Mouse (Mus musculus) cerebellum, postnatal 25 days (tissue): ENCODE data around the gene Glrb.

Experiments used
- DNase-seq, 2 experiments: peaks; one replicate each; pipeline ENCODE4 v3.0.0; 2021; ENCODE audit warnings: mixed read lengths in 2 of 2

Glrb gene

DNA sequence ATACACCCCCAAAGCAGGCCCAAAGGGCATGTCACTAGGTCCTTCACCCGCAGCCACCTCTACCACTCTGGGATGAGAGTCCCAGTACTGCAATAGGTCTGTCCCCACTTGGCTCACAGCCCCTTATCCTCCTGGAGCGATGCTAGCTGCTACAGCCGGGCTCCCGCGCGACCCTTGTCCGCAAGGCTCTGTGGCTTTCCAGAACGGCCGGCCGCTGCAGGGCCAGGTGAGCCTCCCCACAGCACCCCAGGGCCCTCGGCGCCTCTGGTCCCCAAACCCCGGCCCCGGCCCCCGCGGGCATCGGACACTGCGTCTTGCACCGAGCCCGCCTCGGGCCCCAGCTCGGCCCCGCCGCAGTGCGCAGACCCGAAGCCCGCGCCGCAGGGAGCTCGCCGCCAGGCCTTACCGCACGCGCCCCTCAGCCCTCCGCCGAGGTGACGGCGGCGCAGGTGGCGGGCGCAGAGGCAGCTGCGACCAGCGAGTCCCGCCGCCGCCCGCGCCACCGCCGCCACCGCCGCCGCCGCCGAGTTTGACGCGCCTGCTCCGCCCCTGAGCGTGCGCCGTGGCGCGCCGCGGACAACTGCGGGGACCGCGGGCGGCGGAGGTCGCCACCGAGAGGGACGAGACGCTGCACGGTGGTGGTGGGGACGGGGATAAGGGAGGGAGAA lies at the start of gene Glrb:
Gene Glrb (minus strand): TSS at position 550 of the 668 bp plus-strand sequence.
- DNase-seq = peak; percentile 83 to 89

DNA sequence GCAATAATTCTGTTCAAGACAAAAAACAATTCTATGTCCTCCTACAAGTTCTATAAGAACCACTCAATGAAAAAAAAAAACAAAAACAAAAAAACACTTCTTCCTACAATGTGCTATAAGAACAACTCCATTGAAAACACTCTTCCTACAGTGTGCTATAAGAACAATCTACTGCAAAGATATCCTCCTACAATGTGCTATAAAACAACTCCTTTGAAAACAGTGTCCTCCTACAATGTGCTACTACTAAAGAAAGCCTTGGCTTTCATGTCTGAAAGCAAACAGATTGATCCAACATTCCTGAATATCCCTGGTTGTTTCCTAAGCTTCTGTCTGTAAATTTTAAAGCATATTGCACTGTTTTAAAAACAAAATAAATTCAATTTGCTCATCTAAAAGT lies 46.5 kb upstream of the Glrb start:
- no peak for DNase-seq

DNA sequence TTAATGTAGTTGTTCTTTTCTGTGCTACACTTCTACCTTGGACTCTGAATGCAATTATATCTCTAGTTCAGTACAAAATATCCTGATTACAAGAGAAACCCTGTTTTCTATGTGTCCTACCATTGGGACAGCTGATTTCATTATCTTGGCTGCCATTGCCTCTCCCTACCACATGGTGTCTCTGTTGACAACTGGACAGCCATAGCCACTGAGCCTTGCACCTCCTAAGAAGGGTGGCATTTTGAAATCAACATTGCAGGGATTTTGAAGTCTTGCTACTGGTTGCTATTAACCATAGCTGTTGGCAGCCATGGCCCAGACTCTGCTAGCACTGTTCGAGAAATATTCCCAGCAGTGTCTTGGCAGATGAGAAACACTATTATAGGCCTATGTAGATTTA lies 45.1 kb upstream of the Glrb start:
- peak; percentile 61 to 71 for DNase-seq

DNA sequence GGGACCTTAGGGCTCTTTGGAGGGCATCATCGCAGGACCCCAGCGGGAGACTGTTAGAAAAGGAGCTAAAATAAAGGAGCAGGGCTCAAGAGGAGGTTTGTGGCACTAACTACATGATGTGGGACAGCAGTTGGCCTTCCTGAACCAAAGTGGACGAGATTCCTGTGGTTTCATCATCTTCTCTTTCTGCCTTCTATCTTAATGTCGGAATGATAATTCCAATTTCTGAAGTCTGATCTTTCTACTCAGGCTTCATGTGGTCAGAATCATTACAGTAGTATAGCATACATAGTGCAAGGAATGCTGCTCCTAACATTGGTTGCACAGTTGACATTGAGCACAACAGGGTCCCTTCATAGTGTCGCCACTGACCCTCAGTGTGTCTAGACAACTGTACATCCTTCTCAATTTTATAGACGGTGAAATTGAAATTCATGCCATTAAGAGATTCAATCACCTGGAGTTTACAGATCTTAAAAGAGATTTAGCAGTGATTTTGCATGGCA lies 372 bp upstream of the Glrb start:
- DNase-seq = no peak

DNA sequence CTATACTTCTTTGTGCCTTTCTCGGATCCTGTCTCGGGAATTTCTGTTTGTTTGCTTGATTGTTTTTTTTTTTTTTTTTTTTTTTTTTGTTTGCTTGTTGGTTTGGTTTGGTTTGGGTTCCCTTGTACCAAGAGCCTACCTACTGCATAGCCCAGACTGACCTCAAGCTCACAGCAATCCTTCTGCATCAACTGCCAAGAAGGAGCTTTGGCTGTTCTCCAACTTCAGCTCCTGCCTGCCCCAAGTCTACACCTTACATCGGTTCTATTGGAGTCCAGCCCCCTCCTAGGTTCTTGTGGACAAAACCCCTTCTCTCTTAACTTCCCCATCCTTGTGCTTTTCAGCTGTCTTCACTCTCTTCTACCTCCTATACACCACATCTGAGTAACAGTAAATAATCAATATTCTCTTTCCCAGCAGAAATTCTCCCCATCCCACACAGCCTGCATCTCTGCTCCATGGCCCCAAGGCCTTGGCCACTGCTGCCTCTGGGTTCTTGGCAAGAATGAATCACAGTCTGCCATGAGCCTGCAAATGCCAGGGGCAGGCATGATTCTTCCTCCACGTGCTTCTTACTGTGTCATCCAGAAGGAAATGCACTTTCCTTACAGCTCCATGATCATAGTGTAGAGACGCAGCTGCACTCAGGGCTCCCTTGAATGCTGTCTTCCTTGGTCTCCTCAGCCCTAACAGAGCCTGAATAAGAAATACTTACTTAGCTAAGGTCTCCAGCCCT lies 18.5 kb downstream of the Glrb start:
- peak; percentile 37 to 65 for DNase-seq

DNA sequence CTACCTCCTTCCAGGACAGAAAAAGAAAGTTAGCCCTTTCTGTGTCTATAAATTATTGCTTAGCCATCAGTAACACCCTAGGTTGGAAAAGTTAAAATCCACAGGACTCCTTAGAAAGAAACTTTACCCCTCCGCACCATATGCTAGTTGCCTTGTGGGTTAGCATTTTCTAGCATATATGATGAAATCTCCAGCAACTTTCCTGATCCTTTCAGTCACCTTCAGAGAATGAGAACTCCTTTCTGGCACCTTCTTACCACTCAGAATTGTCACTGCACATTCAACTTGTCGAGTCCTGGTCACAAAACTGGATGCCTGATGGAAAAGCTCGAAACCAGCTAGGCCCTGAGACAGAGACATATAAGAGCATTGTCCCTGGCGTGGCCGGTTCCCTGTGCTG lies 19.1 kb downstream of the Glrb start:
- DNase-seq = no peak

DNA sequence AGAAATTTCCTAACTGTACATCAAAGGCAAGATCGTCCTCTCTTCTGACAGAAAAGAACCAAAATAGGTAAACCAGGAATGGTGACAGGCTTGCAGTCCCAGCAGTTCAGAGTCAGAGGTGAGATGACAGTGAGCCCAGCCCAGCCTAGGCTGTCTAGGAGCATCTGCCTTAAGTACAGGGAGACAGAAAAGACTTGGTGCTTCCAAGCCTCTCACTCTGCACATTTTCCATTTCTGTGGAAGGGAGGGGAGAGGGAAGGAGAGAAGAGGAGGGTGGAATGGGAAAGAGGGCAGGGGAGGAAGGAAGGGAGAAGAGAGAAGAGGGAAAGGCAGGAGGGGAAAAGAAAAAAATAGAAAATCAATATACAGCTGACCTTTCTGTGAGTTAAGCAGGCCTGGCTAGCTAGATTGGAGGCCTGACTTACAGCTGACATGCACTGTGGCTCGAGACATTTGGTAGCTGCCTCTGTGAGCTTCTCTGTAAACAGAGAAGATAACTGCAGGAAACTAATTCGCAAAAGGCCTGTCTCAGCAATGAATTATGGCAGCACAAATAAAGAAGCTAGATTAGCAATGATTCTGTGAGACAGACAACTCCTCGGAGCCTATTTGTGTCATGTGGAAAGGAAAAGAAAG lies 20.3 kb downstream of the Glrb start:
- DNase-seq = no peak

DNA sequence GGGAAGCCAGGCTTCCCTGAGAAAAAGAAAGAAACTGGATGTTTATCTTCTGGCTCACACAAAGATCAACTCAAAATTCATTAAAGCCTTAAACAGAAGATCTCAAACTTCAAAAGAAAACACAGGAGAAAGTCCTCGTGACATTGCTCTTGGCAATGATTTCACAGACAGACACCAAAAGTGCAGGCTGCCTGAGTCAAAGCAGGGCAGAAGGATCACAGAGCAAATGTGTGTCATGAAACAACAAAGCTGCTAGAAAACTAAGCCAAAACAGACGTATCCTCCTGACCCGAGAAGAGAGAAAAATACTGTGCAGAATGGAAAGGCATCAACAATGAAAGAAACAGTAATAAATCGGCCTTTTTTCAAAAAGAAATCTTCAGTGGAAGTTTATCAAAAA lies 22.4 kb downstream of the Glrb start:
- DNase-seq = no peak

DNA sequence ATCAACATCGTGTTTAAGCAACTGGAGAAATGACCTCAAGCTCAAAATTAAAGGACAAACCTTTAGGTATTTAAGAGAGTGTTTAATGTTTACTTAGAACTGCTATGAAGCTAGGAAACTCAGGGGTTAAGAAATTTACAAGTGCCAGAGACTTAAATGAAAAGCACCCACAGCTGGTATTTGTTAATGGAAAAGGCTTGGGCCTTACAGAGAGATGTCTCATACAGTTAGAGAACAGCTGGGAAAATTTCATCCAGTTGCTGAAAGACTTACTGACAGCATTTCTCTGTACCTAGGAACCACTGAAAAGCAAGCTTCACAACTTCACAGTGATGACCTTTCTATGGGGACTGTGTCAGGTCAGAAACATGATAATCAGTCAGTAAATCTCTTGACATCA lies 28.3 kb downstream of the Glrb start:
- no peak for DNase-seq

DNA sequence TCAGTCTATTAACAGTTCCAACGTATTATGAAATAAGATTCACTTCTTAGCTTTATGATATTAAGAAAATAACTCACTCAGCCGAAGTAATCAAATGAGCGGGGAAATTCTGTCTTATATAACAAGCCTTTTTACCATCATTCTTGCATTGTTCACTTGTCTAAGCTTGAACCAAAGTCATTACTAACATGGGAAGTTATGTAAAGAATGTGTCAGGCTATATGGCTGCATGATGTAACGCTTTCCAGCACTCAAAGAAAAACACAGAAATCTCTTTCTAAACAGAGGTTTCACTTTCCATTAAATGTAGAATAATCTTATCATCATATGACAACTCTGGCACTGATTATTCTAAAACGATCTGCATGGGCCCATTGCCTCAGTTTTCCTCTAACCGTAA lies 29.9 kb downstream of the Glrb start:
- DNase-seq = no peak

DNA sequence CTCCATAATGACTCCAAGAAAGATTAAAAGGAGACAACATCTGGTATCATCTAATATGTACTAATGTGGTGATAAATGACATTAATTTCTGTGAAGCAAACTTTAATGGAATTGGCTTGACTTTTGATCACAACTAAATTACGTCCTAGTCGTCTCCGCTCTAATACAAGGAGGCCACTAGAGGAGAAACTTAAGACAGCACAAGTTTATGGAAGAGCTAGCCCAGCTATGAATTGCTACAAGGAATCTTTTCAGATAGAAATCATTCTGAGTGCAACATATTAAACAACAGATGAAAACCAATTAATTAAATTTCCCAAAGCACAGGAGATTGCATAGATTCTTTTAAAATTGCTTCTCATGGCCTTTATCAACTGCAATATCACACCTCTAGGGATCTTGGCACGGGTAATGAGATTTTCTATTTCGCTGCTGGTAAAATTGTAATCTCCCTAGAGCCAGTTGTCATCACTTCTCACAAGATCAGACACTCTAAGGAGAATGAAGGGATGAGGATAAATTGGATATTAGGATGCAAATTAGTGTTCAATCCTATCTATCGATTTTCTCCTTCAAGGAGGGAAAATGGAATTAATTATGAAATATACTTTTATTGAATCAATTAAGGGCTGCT lies 32.7 kb downstream of the Glrb start:
- no peak for DNase-seq

DNA sequence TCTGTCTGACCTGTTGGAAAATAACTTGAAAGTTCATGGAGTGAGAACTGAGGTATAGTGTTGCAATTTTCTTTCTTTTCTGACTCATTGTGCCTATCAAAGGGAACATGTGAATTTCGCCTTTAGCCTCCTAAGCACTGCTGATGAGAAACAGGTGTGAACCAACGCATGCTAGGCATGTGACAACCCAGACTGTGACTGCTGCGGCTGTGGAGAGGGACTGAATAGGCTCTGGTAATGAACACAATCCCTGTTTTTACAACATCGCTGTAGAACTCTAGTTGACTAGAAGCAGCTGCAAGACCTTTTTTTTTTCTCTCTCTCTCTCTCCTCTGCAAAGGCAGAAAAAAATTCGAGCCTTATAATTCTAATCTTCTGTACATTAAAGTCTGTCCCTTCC lies 34.9 kb downstream of the Glrb start:
- DNase-seq = no peak

DNA sequence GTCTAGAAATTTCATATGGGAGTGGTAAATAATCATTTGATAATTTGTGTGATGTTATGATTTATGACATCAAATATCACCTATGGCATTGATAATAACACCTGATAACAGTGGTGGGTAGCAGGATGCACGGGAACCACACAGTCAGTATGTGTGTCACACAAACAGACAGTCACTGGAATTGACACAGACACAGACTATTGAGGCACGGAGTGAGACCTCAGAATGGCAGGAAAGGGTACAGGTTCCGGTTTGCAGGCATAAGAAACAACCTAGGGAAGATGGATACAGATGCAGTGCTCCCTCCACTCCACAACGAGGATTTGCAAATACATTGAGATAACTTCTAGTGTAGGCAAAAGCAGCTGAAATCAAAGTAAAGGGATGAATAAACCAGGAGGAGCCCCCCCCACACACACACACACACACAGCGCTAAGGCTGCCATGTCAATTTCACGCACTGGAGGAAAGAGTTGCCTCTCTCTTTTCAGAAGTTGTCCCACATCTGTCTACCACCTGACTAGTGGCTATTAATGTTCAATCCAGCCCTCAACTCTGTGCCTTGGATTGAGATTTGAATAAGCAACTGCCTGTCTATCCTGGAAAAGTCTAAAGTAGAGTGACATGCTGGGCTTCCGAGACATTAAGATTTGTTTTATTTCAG lies 38.6 kb downstream of the Glrb start:
- no peak for DNase-seq

DNA sequence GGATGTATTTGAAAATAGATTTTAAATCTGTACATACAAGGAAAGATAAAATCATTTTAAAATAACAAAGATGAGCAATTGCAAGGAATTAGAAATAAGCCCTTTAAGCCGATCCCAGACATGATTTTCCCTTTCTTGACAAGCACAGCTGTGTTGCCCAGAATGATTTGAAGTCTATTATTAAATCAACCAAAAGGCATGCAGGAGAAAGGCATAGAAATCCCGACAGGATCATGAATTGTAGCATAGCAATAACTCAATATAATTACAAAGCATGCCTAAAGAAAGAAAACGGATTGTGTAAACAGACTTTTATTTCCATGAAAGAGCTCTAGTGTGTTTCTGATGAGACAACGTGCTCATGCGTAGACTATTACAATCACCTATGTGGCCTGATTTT lies 39.4 kb downstream of the Glrb start:
- DNase-seq = no peak

DNA sequence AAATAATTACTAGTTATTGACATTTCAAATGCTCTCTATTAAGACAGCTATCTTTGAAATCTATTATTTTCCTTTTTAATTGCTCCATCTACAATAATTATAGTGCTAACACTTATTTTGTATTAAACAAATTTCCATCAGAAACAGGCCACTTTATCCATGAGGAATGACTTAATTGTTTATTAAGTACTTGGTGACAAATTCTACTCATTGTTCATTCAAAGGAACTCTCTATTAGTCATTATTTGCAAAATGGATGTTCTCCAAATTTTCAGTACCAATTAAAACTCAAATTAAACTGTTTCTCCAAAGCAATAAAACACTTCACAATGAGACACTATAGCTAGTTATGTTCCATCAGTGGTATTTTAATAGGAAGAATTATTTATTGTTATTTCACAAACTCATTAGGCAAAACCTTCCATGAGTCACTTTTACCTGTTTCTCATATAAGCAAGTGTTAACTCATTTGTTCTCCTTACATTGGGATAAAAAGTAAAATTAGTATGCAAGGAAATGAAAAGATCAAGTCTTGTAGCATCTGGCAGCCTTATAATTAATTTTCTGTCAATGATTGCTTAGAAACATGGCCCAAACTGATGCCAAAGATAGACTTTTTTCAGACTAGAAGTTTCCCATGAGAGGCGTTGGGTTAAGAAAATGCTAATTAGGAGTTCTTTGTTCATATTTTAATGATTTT lies 41.8 kb downstream of the Glrb start:
- DNase-seq = no peak

DNA sequence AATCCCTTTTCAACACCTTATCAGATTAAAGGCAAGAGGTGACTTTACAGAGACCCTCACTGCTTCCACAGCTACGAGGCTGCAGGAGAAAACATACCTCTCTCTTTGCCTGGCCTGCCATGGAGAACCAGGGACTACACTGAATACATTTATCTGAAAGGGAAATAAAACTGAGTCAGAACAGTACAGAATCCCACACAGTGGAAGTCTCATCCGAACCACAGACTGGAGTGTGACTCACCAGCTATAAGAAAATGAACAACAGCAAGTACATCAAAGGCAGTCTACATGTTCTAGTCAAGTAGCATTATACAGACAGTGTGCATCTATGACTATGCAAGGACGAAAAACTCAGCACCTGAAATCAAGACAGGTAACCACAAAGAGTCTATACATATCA lies 46.1 kb downstream of the Glrb start:
- DNase-seq = no peak

DNA sequence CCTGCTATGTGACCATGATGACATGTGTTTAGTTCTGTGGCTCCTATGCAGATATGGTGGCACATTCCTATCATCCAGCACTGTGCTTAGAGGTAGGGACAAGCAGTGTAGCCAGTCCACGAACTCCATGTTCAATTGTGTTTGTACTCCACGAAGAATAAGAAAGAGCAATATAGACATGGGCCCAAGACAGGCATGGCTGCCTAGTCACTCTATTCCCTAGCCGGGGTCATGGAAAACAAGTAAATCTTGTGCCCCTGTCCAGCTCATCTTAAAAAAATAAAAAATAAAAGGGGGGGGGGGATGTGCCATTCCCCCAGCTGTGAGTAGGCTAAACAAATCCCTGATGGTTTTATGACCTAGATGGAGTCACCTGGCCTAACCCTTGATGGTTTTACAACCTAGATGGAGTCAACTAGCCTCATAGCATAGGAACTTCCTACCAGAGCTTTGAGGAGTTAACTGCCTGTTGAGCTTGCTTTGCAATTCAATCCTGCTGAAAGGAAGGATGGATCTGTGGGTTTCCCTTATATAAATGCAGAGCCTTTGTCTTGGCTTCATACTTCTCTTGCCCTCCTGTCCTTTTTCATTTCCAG lies 60.5 kb downstream of the Glrb start:
- no peak for DNase-seq

DNA sequence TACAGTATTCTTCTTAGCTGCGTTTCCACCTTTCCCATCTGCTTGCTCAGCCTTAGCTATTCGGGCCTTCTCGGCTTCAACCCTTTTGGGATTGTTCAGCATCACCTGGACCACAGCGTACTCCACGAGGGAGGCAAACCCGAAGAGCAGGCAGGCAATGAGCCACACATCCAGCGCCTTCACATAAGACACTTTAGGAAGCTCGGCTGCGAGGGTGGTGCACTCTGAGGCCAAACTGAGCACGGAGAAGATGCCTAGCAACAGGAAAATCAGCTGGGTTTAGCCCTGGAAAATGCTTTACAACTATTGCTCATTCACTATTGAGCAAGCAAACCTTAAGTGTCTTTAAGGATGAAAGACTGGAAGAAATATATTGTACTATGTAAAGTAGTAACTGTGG lies 62.5 kb downstream of the Glrb start:
- no peak for DNase-seq

DNA sequence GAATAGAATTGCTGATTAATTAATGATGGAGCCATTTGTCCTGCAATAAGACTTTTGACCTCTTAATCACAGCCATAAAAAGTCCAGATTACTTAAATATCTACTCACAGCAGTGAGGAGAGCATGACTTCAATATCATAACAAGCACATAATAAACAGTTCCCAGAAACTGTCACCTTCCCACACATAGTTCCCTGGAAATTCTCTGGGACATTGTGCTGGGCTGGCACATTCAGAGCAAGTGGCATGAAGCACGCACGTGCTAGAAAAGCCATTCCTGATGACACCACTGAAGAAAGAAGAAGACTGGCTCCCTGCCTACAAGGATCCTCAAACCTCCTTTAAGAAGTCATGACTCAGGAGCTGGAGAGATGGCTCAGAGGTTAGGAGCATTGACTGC lies 67.8 kb downstream of the Glrb start:
- no peak for DNase-seq

DNA sequence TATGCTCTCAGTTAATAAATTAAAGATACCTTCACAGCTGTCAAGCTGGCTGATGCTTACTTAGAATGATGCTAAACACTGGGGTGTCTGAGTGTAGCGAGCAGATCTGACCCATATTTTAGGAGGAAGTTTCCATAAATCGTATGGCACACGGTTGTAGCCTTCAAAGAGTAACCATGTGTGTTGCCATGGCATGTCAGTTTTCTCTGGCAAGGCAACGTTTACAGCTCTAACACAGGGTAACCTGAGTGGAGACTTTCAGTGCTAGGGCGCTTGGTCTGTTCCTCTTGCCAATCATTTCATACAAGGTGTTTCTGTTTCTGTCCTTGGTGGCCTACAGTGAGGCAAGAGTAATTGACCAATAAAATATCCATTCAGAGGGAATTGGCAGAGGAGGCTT lies 73.6 kb downstream of the Glrb start:
- no peak for DNase-seq

DNA sequence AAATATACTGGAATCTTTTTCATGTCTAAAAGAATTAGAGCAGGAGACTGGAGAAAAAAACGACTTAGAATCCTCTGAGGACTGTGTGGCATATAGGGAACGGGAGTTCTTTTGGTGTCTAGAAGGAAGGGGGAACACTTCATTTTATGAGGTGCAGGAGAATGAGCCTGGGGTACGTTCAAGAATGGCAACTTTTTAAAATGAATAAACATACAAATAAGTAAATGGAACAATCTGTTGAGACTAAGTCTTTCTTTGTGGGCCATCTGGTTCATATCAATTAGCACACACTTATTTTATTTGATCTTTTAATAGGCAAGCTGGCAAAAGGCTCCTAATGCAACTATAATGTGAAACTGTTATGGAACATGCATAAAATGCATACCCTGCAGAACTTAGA lies 75.9 kb downstream of the Glrb start:
- DNase-seq = no peak

DNA sequence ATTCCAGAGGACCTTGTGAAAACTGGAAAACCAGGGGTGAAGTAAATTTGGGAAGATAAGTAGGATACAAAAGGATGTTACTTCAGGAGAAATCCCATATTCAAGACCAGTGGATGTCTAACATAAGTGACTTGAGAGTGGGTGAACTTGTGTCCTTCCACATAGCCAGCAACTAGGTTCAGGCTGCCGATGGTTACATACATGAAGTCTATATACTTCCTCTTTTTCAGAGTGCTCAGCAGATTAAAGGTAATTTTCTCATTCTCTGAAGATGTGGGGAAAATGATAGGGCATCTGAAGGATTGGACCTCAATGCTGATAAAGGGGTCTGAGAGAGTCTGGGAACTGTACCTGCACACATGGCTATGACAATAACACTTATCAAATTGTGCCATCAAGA lies 89.5 kb downstream of the Glrb start:
- no peak for DNase-seq
